Mouse (Mus musculus): ENCODE results near the gene Wdr18. TPM values are rescaled to one million over a fixed set of nuclear protein-coding genes. Genes with fewer than 3 reads are reported as not detected.

The Wdr18 gene
- total and polyA plus RNA-seq, 3 experiments: 54.2 to 92.1 (median 70.8) TPM

GRCm38 (mm10) chr10:79927324-79928029 is 32.5 kb upstream of the Wdr18 start (continued):
- TF ChIP-seq ZMIZ1 (IDR thresholded peaks at IDR 0.05; ENCODE audit: low read depth, low read length) (peak; percentile 50; the same call in 1 of the 2 replicates), POLR2AphosphoS2 (IDR thresholded peaks at IDR 0.05; ENCODE audit: low read depth, low read length) (no peak; the same call in 1 of the 2 replicates), MAZ (IDR thresholded peaks at IDR 0.05; ENCODE audit: low read depth, low read length) (0 out of 2 replicates have a peak, but pooled peaks have one; percentile 13), KAT2A (IDR thresholded peaks at IDR 0.05; ENCODE audit: insufficient replicate concordance, low read length) (no peak), ZC3H11A (IDR thresholded peaks at IDR 0.05; ENCODE audit: low read depth, low read length) (no peak), ZNF384 (IDR thresholded peaks at IDR 0.05; ENCODE audit: low read depth, low read length) (no peak), E2F4 (IDR thresholded peaks at IDR 0.05; ENCODE audit: insufficient replicate concordance, low read depth, low read length) (no peak), TBP (conservative IDR thresholded peaks at IDR 0.05; ENCODE audit: low read depth, low read length) (0 out of 2 replicates have a peak, but pooled peaks have one; percentile 14), CHD2 (IDR thresholded peaks at IDR 0.05; ENCODE audit: low read length) (no peak), MAFK (IDR thresholded peaks at IDR 0.05; ENCODE audit: insufficient replicate concordance, low read length) (no peak), PAX5 (IDR thresholded peaks at IDR 0.05; ENCODE audit: low read length) (no peak)

GRCm38 (mm10) chr10:79928030-79928694 is 31.8 kb upstream of the Wdr18 start:
- TF ChIP-seq HCFC1 (IDR thresholded peaks at IDR 0.05; ENCODE audit: low read depth, low read length) (0 out of 2 replicates have a peak, but pooled peaks have one; percentile 11), TCF12 (IDR thresholded peaks at IDR 0.05; ENCODE audit: low read depth, low read length) (0 out of 2 replicates have a peak, but pooled peaks have one; percentile 30), IRF4 (IDR thresholded peaks at IDR 0.05; ENCODE audit: low read depth, low read length) (peak; percentile 3; the same call in 1 of the 2 replicates), ELF1 (IDR thresholded peaks at IDR 0.05; ENCODE audit: low read depth, low read length) (no peak), BHLHE40 (IDR thresholded peaks at IDR 0.05; ENCODE audit: low read depth, low read length) (no peak), NELFE (IDR thresholded peaks at IDR 0.05; ENCODE audit: low read depth, low read length) (0 out of 2 replicates have a peak, but pooled peaks have one; percentile 3), POLR2A (IDR thresholded peaks at IDR 0.05; ENCODE audit: low read depth, low read length) (peak; percentile 26; the same call in 1 of the 2 replicates), MAZ (IDR thresholded peaks at IDR 0.05; ENCODE audit: low read depth, low read length) (0 out of 2 replicates have a peak, but pooled peaks have one; percentile 2), CHD2 (IDR thresholded peaks at IDR 0.05; ENCODE audit: low read length) (peak; percentile 66; the same call in 1 of the 2 replicates), KAT2A (IDR thresholded peaks at IDR 0.05; ENCODE audit: insufficient replicate concordance, low read length) (no peak)
- peak overlapping the region; percentile 80; the same call in 1 of the 2 replicates for H3K27ac ChIP-seq (ENCODE audit: insufficient read depth, low read depth)

More at GRCm38 (mm10) chr10:79928030-79928694, 31.8 kb upstream of the Wdr18 start:
- peak overlapping the region; percentile 46; the same call in 1 of the 2 replicates for H3K4me2 ChIP-seq (ENCODE audit: insufficient read depth, low read depth, poor library complexity, severe bottlenecking)
- dilution Hi-C loops (cut with MboI; ENCODE audit: extremely low pct_ligation_motif_present, extremely low pct_unique_long_range_greater_than_20kb, low sequenced_read_pairs) (no loop called here), in situ Hi-C loops (cut with MboI; ENCODE audit: low pct_ligation_motif_present, low pct_unique_long_range_greater_than_20kb, low sequenced_read_pairs) (loop anchor here (5.0 kb wide), 2 partner anchors 34 to 36 kb away; partner anchors contain the start of genes Cfd and Wdr18)
- H3K4me3 ChIP-seq (replicated peaks in 1 of 3; ENCODE audit: low read depth in 2 of 3, low read length in 2 of 3, poor library complexity in 1 of 3): peak overlapping the region; percentile 72 to 96 (median 91)
- peak; percentile 51 for DNase-seq (ENCODE audit: extremely low read depth)
- no peaks in the 10 kb centered on the region for H3K27me3 ChIP-seq (replicated peaks)
- no peaks in the 10 kb centered on the region for H3K9me3 ChIP-seq (replicated peaks; ENCODE audit: low read length)
- H3K4me1 ChIP-seq (ENCODE audit: control insufficient read depth in 1 of 2, insufficient read depth in 2 of 2): peaks cover 10 to 66% of the 10 kb centered on the region in 2 experiments
- peaks cover 63% of the 10 kb centered on the region for H3K79me2 ChIP-seq (replicated peaks; ENCODE audit: control insufficient read depth, extremely low read depth, insufficient read depth, poor library complexity, severe bottlenecking)
- H3K36me3 ChIP-seq (replicated peaks in 1 of 2; ENCODE audit: control insufficient read depth in 1 of 2, insufficient read depth in 1 of 2, low read length in 1 of 2): peaks cover 25 to 35% of the 10 kb centered on the region in 2 experiments
- peak overlapping the region; percentile 98 for H3K9ac ChIP-seq (ENCODE audit: insufficient read depth, low read depth)
